Mouse (Mus musculus) erythroblast, embryonic 14.5 days (primary cell): ENCODE measurements around the gene Gpr153. TPM values are rescaled to one million over a fixed set of nuclear protein-coding genes. Genes with fewer than 3 reads are reported as not detected.

Experiments
- H3K27me3 ChIP-seq: 2 replicates; pipeline ENCODE4 v1.6.1; 2012; ENCODE audit warnings: inconsistent platforms; ENCODE audit not compliant: control insufficient read depth
- H3K36me3 ChIP-seq: 2 replicates; pipeline ENCODE4 v1.6.1; 2012; ENCODE audit warnings: mild to moderate bottlenecking, inconsistent platforms; ENCODE audit not compliant: control insufficient read depth
- H3K4me1 ChIP-seq: 2 replicates; pipeline ENCODE4 v1.6.1; 2012; ENCODE audit warnings: inconsistent platforms; ENCODE audit not compliant: control insufficient read depth
- H3K4me3 ChIP-seq: replicated peaks from 2 replicates; pipeline ENCODE3; 2012; ENCODE audit warnings: moderate library complexity, mild to moderate bottlenecking, inconsistent platforms
- H3K9me3 ChIP-seq: 2 replicates; pipeline ENCODE4 v1.6.1; 2012; ENCODE audit warnings: low read length, inconsistent platforms, mixed read lengths; ENCODE audit not compliant: control insufficient read depth
- GATA1 ChIP-seq: IDR thresholded peaks from 2 replicates; pipeline ENCODE4 v1.6.1; 2012; ENCODE audit warnings: low read length, inconsistent platforms, mixed read lengths
- TAL1 ChIP-seq: IDR thresholded peaks from 3 replicates; pipeline ENCODE4 v1.6.1; 2012; ENCODE audit warnings: low read length, inconsistent platforms, mixed read lengths
- polyA plus RNA-seq: library from polyadenylated mRNA; stranded (reverse); fragments of >175 nt; gene quantifications from 2 replicates; pipeline ENCODE4 v1.2.3, GENCODE M21; 2012

Gene Gpr153
- polyA plus RNA-seq, 1 experiment = not detected

GRCm38 (mm10) chr4:152283186-152283950 lies 9.3 kb downstream of the Gpr153 start:
- peaks cover 84% of the 10 kb centered on the region for H3K27me3 ChIP-seq
- H3K4me1 ChIP-seq = peaks cover 20% of the 10 kb centered on the region
- TF ChIP-seq GATA1 (no peak), TAL1 (no peak)
- H3K9me3 ChIP-seq = peaks cover 2% of the 10 kb centered on the region; the same call in 1 of the 2 replicates
- no peak overlapping the region for H3K4me3 ChIP-seq
- H3K36me3 ChIP-seq = no peaks in the 10 kb centered on the region

GRCm38 (mm10) chr4:152285505-152285904 lies 11.5 kb downstream of the Gpr153 start:
- Histone ChIP-seq H3K4me1 (peaks cover 20% of the 10 kb centered on the region), H3K27me3 (peaks cover 93% of the 10 kb centered on the region)
- TF ChIP-seq TAL1 (no peak), GATA1 (no peak)

GRCm38 (mm10) chr4:152286183-152286582 lies 12.2 kb downstream of the Gpr153 start:
- peaks cover 93% of the 10 kb centered on the region for H3K27me3 ChIP-seq
- H3K9me3 ChIP-seq = peaks cover 8% of the 10 kb centered on the region; the same call in 1 of the 2 replicates
- no peak overlapping the region for H3K4me3 ChIP-seq

More at GRCm38 (mm10) chr4:152285505-152285904, 11.5 kb downstream of the Gpr153 start:
- Histone ChIP-seq H3K36me3 (no peaks in the 10 kb centered on the region), H3K4me3 (no peak overlapping the region), H3K9me3 (peaks cover 8% of the 10 kb centered on the region; the same call in 1 of the 2 replicates)

GRCm38 (mm10) chr4:152286887-152287286 lies 12.9 kb downstream of the Gpr153 start:
- Histone ChIP-seq H3K4me1 (peaks cover 20% of the 10 kb centered on the region), H3K36me3 (no peaks in the 10 kb centered on the region), H3K4me3 (no peak overlapping the region), H3K9me3 (peaks cover 8% of the 10 kb centered on the region; the same call in 1 of the 2 replicates), H3K27me3 (peaks cover 93% of the 10 kb centered on the region)
- TF ChIP-seq TAL1 (no peak), GATA1 (no peak)

More at GRCm38 (mm10) chr4:152286183-152286582, 12.2 kb downstream of the Gpr153 start:
- TF ChIP-seq GATA1 = no peak
- TF ChIP-seq TAL1 = no peak
- H3K36me3 ChIP-seq = no peaks in the 10 kb centered on the region
- peaks cover 20% of the 10 kb centered on the region for H3K4me1 ChIP-seq

- H3K4me1 ChIP-seq = peaks cover 20% of the 10 kb centered on the region
- no peaks in the 10 kb centered on the region for H3K36me3 ChIP-seq
- H3K27me3 ChIP-seq = peaks cover 93% of the 10 kb centered on the region
- no peak for TF ChIP-seq TAL1
- TF ChIP-seq GATA1 = no peak
- peaks cover 8% of the 10 kb centered on the region; the same call in 1 of the 2 replicates for H3K9me3 ChIP-seq
- H3K4me3 ChIP-seq = no peak overlapping the region
Measured at GRCm38 (mm10) chr4:152287317-152288120, 13.5 kb downstream of the Gpr153 start.

- H3K9me3 ChIP-seq = peaks cover 6% of the 10 kb centered on the region; the same call in 1 of the 2 replicates
- no peak overlapping the region for H3K4me3 ChIP-seq
- H3K27me3 ChIP-seq = peaks cover 93% of the 10 kb centered on the region
- TF ChIP-seq GATA1 = no peak
- no peak for TF ChIP-seq TAL1
- peaks cover 12% of the 10 kb centered on the region for H3K4me1 ChIP-seq
- H3K36me3 ChIP-seq = no peaks in the 10 kb centered on the region
Measured at GRCm38 (mm10) chr4:152288398-152288945, 14.4 kb downstream of the Gpr153 start.

- no peak overlapping the region for H3K4me3 ChIP-seq
- H3K27me3 ChIP-seq = peaks cover 82% of the 10 kb centered on the region
- H3K9me3 ChIP-seq = peaks cover 6% of the 10 kb centered on the region; the same call in 1 of the 2 replicates
- no peaks in the 10 kb centered on the region for H3K36me3 ChIP-seq
- TF ChIP-seq GATA1 (no peak), TAL1 (no peak)
- peaks cover 14% of the 10 kb centered on the region for H3K4me1 ChIP-seq
Measured at GRCm38 (mm10) chr4:152290385-152290784, 16.4 kb downstream of the Gpr153 start.

- Histone ChIP-seq H3K27me3 (peaks cover 76% of the 10 kb centered on the region), H3K36me3 (no peaks in the 10 kb centered on the region), H3K4me1 (peaks cover 19% of the 10 kb centered on the region), H3K4me3 (no peak overlapping the region), H3K9me3 (peaks cover 6% of the 10 kb centered on the region; the same call in 1 of the 2 replicates)
- TF ChIP-seq GATA1 = no peak
Measured at GRCm38 (mm10) chr4:152290991-152291390, 17.0 kb downstream of the Gpr153 start.
